Mouse (Mus musculus): ENCODE measurements at regions not wholly inside any gene's neighbourhood (a gene's known extent, or its start where the extent isn't known, plus 50 kb on each side); places are given as distances from the start of the nearest gene placed in this dataset.

GRCm38 (mm10) chr14:58182869-58183268 is 112.5 kb downstream of the Fgf9 start:
- H3K9me3 ChIP-seq (replicated peaks; ENCODE audit: insufficient read depth, low read length): no peaks in the 10 kb centered on the region
- no peaks in the 10 kb centered on the region for H3K27me3 ChIP-seq (ENCODE audit: control insufficient read depth in 1 of 2, insufficient read depth in 2 of 2, low read length in 2 of 2)
- H3K4me3 ChIP-seq (ENCODE audit: control insufficient read depth in 1 of 2, insufficient read depth in 1 of 2, low read depth in 2 of 2, low read length in 2 of 2): no peak overlapping the region
- no peaks in the 10 kb centered on the region for H3K4me1 ChIP-seq (ENCODE audit: control insufficient read depth in 1 of 2, insufficient read depth in 2 of 2, low read length in 2 of 2)
- TF ChIP-seq JUND (IDR thresholded peaks at IDR 0.05; ENCODE audit: low read depth, low read length) (no peak), NRF1 (IDR thresholded peaks at IDR 0.05; ENCODE audit: insufficient read depth, low read depth, low read length, poor library complexity, severe bottlenecking) (no peak), POLR2AphosphoS5 (IDR thresholded peaks at IDR 0.05; ENCODE audit: borderline replicate concordance, low read depth, low read length) (no peak), ZNF384 (IDR thresholded peaks at IDR 0.05; ENCODE audit: low read depth, low read length) (no peak), SMC3 (IDR thresholded peaks at IDR 0.05; ENCODE audit: low read depth, low read length) (no peak), ETS1 (IDR thresholded peaks at IDR 0.05; ENCODE audit: low read depth, low read length) (no peak)
- H3K36me3 ChIP-seq (ENCODE audit: control insufficient read depth in 1 of 2, insufficient read depth in 2 of 2, low read length in 2 of 2): no peaks in the 10 kb centered on the region
- no peak for DNase-seq (ENCODE audit: low read depth, low spot score)
- no peak overlapping the region for H3K9ac ChIP-seq (ENCODE audit: control insufficient read depth, low read depth, low read length, poor library complexity, severe bottlenecking)
- H3K27ac ChIP-seq (ENCODE audit: control insufficient read depth, low read depth, low read length): no peak overlapping the region
- H3K79me2 ChIP-seq (ENCODE audit: control insufficient read depth, insufficient read depth, low read length, poor library complexity): no peaks in the 10 kb centered on the region

- Histone ChIP-seq H3K4me3 (ENCODE audit: control insufficient read depth in 1 of 2, insufficient read depth in 1 of 2, low read depth in 2 of 2, low read length in 2 of 2) (no peak overlapping the region), H3K27me3 (ENCODE audit: control insufficient read depth in 1 of 2, insufficient read depth in 2 of 2, low read length in 2 of 2) (no peaks in the 10 kb centered on the region; a peak in 1 of 4 replicates), H3K9ac (ENCODE audit: control insufficient read depth, low read depth, low read length, poor library complexity, severe bottlenecking) (no peak overlapping the region), H3K9me3 (replicated peaks; ENCODE audit: insufficient read depth, low read length) (no peaks in the 10 kb centered on the region), H3K4me1 (ENCODE audit: control insufficient read depth in 1 of 2, insufficient read depth in 2 of 2, low read length in 2 of 2) (no peaks in the 10 kb centered on the region), H3K36me3 (ENCODE audit: control insufficient read depth in 1 of 2, insufficient read depth in 2 of 2, low read length in 2 of 2) (no peaks in the 10 kb centered on the region), H3K27ac (ENCODE audit: control insufficient read depth, low read depth, low read length) (no peak overlapping the region), H3K79me2 (ENCODE audit: control insufficient read depth, insufficient read depth, low read length, poor library complexity) (no peaks in the 10 kb centered on the region)
- no peak for TF ChIP-seq E2F4 (IDR thresholded peaks at IDR 0.05; ENCODE audit: borderline replicate concordance, low read depth, low read length)
- no peak for TF ChIP-seq ETS1 (IDR thresholded peaks at IDR 0.05; ENCODE audit: low read depth, low read length)
- TF ChIP-seq CHD1 (IDR thresholded peaks at IDR 0.05; ENCODE audit: low read depth, low read length): no peak
- TF ChIP-seq CTCF (IDR thresholded peaks at IDR 0.05 in 2 of 3, conservative IDR thresholded peaks at IDR 0.05 in 1 of 3; ENCODE audit: control insufficient read depth in 1 of 3, insufficient read depth in 1 of 3, low read depth in 2 of 3, low read length in 3 of 3, poor library complexity in 1 of 3, severe bottlenecking in 1 of 3): no peak
- TF ChIP-seq POLR2AphosphoS5 (IDR thresholded peaks at IDR 0.05; ENCODE audit: borderline replicate concordance, low read depth, low read length): no peak
- TF ChIP-seq RCOR1 (IDR thresholded peaks at IDR 0.05; ENCODE audit: low read depth, low read length): no peak
- TF ChIP-seq USF2 (IDR thresholded peaks at IDR 0.05; ENCODE audit: borderline replicate concordance in 1 of 2, insufficient read depth in 1 of 2, low read depth in 1 of 2, low read length in 2 of 2): no peak
- no peak for TF ChIP-seq UBTF (IDR thresholded peaks at IDR 0.05; ENCODE audit: borderline replicate concordance, insufficient read depth, low read depth, low read length)
- no peak for TF ChIP-seq TAL1 (IDR thresholded peaks at IDR 0.05; ENCODE audit: low read length)
- TF ChIP-seq TCF12 (IDR thresholded peaks at IDR 0.05; ENCODE audit: low read depth, low read length): no peak
- no peak for TF ChIP-seq NRF1 (IDR thresholded peaks at IDR 0.05; ENCODE audit: insufficient read depth, low read depth, low read length, poor library complexity, severe bottlenecking)
- no peak for DNase-seq (ENCODE audit: low read depth, low spot score)
Observed at GRCm38 (mm10) chr14:58180724-58181123, 110.4 kb downstream of the Fgf9 start.

All from MEL (cell line).